Mouse (Mus musculus) gastrocnemius, postnatal 25 days (tissue): Measurements from ENCODE around the gene Gpat2. TPM values are rescaled to one million over a fixed set of nuclear protein-coding genes. Genes with fewer than 3 reads are reported as not detected.

Experiments
- total RNA-seq, 2 experiments: library from RNA; stranded (reverse); gene quantifications; 1 replicate in 1 of 2; 2 replicates in 1 of 2; pipeline ENCODE4 v1.2.3; 2021

Gene Gpat2
- total RNA-seq, 2 experiments from 2014 or later, result not detected

Other genes with a start within 250 kb of the Gpat2 start
- gene 1810024B03Rik, start 216.9 kb upstream of the Gpat2 start, total RNA-seq, result under 1 TPM; 0.23 to 0.54 TPM
- gene Snrnp200, start 216.8 kb upstream of the Gpat2 start, total RNA-seq, result 10 to 100 TPM; 32.8 to 34.1 TPM
- 10 to 100 TPM; 40.8 to 42.9 TPM for gene Ciao1, start 177.4 kb upstream of the Gpat2 start, total RNA-seq
- gene Tmem127, start 177.3 kb upstream of the Gpat2 start, total RNA-seq, result 10 to 100 TPM; 22.2 to 23.6 TPM
- 100 to 1,000 TPM in 1 of 2 experiments, 10 to 100 TPM in 1; 95.4 to 105 TPM for gene Stard7, start 155.0 kb upstream of the Gpat2 start, total RNA-seq
- gene Dusp2, start 89.0 kb upstream of the Gpat2 start, total RNA-seq, result 1 to 10 TPM in 1 of 2 experiments, under 1 TPM in 1; 0.91 to 1.1 TPM
- gene Astl, start 86.6 kb upstream of the Gpat2 start, total RNA-seq, result not detected
- under 1 TPM; 0.64 to 0.67 TPM for gene Adra2b, start 62.0 kb upstream of the Gpat2 start, total RNA-seq
- 10 to 100 TPM; 21.5 to 21.9 TPM for gene Fahd2a, start 19.4 kb downstream of the Gpat2 start, total RNA-seq
- gene Kcnip3, start 96.9 kb downstream of the Gpat2 start, total RNA-seq, result under 1 TPM; 0.28 to 0.38 TPM
- not detected for gene Prom2, start 116.3 kb downstream of the Gpat2 start, total RNA-seq
- 1 to 10 TPM; 1.7 to 2.1 TPM for gene Zfp661, start 161.9 kb downstream of the Gpat2 start, total RNA-seq
- gene Mrps5, start 162.0 kb downstream of the Gpat2 start, total RNA-seq, result 10 to 100 TPM; 78.9 to 79.3 TPM
- 1 to 10 TPM; 4.6 to 6.1 TPM for gene Mal, start 231.5 kb downstream of the Gpat2 start, total RNA-seq